Mouse (Mus musculus): ENCODE data around the gene Pck1. TPM values are rescaled to one million over a fixed set of nuclear protein-coding genes. Genes with fewer than 3 reads are reported as not detected.

Pck1 gene
- total RNA-seq, 2 experiments from 2014 or later: not detected

- intact Hi-C loops (cut with DNase I): no loop called here
Observed at GRCm38 (mm10) chr2:173187182-173187855, 34.5 kb downstream of the Pck1 start.

GRCm38 (mm10) chr2:173194796-173195195 lies 41.9 kb downstream of the Pck1 start:
- intact Hi-C loops (cut with DNase I): no loop called here
- DNase-seq: no peak

More at GRCm38 (mm10) chr2:173187182-173187855, 34.5 kb downstream of the Pck1 start:
- DNase-seq: no peak

GRCm38 (mm10) chr2:173202924-173203689 lies 50.3 kb downstream of the Pck1 start:
- DNase-seq: no peak
- intact Hi-C loops (cut with DNase I): no loop called here

- no peak for DNase-seq
- intact Hi-C loops (cut with DNase I): no loop called here
Observed at GRCm38 (mm10) chr2:173203726-173204125, 50.9 kb downstream of the Pck1 start.

GRCm38 (mm10) chr2:173204671-173205070 lies 51.8 kb downstream of the Pck1 start:
- intact Hi-C loops (cut with DNase I): no loop called here
- DNase-seq: no peak

- DNase-seq: no peak
Observed at GRCm38 (mm10) chr2:173205563-173206099, 52.8 kb downstream of the Pck1 start.

GRCm38 (mm10) chr2:173207051-173207450 lies 54.2 kb downstream of the Pck1 start:
- DNase-seq: no peak

More at GRCm38 (mm10) chr2:173205563-173206099, 52.8 kb downstream of the Pck1 start:
- intact Hi-C loops (cut with DNase I): no loop called here

More at GRCm38 (mm10) chr2:173207051-173207450, 54.2 kb downstream of the Pck1 start:
- intact Hi-C loops (cut with DNase I): no loop called here

Other genes with a start within 250 kb of the Pck1 start
- gene Bmp7, start 212.7 kb upstream of the Pck1 start, total RNA-seq (2021): 10 to 100 TPM; 13.0 to 14.5 TPM
- under 1 TPM; 0.44 to 0.74 TPM for gene Spo11, start 175.3 kb upstream of the Pck1 start, total RNA-seq (2021)
- 10 to 100 TPM; 85.7 to 98.0 TPM for gene Rae1, start 152.9 kb upstream of the Pck1 start, total RNA-seq (2021)
- gene Rbm38, start 132.6 kb upstream of the Pck1 start, total RNA-seq (2021): 1 to 10 TPM; 7.5 to 8.1 TPM
- gene Ctcfl, start 33.5 kb upstream of the Pck1 start, total RNA-seq (2021): not detected
- gene Zbp1, start 65.9 kb downstream of the Pck1 start, total RNA-seq (2021): under 1 TPM in 1 of 2 experiments, not detected in 1; 0.20 TPM
- 10 to 100 TPM; 32.7 to 45.3 TPM for gene Pmepa1, start 123.5 kb downstream of the Pck1 start, total RNA-seq (2021)

Data from left cerebral cortex, postnatal 4 days (tissue).